Mouse (Mus musculus) ovary, postnatal 36 days (tissue): Measurements from ENCODE around the gene Rassf8.
A peak's percentile ranks its signal among the peaks of the same experiment; 100 is the strongest.

ENCODE experiments used
- DNase-seq: peaks from one replicate; pipeline ENCODE4 v3.0.0; 2022; ENCODE audit warnings: low spot score, mixed read lengths

The Rassf8 gene

DNA sequence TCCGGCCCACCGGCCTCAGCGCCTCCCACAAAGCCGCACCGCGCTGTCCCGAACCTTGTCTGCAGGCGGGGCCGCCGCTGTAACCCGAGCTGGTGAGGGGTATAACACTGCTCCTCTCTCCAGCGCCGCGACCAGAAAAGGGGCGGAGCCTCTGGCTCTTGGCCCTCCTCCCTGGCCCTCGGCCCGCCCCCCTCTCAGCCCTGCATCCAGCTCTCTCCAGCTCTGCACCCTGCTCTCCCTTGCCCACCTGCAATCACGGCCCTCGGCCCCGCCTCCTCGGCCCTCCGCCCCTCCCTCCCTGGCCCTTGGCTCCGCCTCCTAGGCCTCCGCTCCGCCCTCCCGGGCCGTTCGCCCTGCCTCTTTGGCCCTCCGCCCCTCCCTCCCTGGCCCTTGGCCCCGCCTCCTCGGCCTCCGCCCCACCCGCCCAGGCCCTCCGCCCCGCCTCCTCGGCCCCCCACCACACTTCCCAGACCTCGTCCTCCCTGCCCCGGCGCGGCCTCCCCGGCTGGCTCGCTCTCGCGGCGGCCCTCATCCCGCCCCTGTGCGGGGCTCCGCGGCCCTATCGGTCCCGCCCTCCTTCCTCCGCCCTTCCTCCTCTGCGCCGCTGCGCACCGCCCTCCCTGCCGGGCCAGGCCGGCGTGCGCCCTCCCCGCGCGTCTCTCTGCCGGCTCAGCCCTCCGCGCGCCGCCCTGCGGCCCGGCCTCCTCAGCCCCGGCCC is at the start of gene Rassf8:
Rassf8 (plus strand) TSS at position 617 of the 718 bp plus-strand sequence.
- DNase-seq: peak; percentile 92

DNA sequence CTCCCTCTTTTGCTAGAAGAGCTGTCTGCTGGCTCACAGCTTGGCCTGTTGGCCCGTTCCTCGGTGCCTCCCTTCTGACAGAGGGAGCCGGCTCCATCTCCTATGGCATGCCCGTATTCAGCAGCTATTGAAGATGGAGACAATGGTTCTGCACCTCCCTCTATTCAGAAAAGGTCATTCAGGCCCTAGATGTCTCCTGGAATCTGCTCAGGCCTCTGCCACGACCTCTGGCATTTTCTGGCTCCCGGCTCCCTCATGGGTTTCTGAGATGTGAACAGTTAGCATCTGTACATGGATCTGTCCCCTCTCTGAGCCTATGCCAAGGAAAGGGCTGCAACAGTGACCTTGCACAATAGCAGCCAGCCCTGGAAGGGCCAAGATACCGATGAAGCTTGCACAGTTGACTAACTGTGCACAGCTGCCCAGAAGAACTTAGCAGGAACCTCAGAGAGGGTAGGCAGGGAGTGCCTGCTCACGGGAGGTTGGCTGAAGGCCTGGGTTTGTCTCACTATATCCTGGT is 45.5 kb upstream of the Rassf8 start:
- DNase-seq: peak; percentile 38

DNA sequence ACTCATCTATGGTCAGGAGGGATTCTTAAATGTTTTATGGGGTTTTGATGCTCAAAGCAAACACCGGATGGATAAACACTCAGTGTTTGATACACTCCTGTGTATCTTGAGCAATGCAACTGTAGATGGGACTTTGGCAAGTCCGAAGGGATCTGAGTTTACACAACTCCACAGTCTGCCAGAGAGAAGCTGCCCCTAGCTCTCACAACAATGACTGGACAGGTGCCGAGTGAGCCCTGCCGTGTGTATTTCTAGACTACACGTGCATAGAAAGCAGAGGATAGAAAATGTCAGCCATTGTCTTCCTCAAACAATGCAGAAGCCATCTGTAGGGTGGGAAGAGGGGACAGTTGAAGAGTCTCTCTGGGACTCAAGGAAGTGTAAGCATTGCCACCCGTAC is 42.9 kb upstream of the Rassf8 start:
- DNase-seq: no peak

DNA sequence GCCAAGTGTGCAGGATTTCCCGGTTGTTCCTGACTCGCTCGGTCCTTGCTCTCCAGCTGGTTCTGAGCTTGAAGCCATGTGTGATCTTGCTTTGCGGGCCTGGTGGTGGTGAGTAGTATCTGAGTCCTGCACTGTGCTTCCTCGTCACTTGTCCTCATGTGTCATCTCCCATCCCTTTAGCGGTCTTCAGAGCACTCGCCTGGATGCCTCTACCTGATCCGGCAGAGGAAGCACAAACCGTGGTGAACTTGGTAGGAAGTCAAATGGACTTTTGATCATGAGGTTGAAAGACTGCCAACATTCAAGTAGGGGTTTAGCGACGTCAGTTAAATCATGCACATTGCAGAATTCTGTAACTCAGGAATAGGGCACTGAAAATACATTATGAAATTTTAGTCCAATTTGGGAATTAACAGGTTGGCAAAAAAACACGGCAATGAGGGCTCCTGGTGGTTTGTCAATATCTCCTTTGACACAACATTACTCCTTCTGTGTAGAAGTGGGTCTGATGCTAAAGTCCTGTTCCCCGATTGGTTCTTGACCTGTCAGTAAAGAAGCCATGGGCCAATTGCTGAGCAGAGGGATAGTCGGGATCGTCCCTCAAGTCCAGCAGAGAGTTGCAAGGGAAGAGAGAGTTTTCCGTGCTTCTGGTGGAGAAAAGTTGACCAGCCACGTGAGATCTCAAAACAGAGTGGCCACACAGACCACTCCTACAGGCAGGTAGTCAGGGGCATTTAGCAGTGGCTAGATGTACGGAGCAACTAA is 36.4 kb upstream of the Rassf8 start:
- DNase-seq: no peak

DNA sequence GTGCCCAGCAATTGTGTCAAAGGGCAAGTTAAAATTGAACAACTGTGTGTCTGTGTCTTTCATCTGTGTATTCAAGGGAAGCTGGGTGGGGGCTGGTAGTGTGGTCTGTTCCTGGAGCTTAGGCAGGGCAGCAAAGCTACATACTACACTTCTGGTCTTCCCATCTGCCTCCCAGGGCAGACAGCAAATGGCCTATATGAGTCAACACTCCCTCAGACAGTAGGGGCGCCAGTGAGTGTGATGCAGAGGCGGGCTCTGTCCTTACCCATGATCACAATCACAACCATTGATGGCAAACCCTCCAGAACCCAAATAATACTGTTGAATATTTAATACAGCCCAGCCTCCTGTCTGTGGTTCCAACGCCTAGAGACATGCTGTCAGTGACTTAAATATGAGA is 35.8 kb upstream of the Rassf8 start:
- no peak for DNase-seq

DNA sequence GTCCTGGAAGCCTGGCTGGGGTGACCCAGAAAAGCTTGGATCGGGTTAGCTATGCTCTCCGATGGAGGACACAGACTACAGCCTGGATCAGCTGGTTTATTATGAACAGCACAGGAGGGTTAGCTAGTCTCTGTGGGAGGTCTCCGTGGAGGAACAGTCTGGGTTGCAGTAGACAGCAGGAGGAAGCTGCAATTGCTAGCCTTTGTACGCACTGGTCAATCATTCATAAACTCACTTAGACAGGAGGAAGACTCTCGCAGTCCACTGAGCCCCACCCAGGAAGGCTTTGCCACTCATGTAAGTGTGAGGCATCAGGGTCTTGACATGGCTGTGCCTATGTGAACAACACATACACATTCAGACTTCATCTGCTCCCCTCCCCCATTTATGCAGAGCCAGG is 35.2 kb upstream of the Rassf8 start:
- DNase-seq: no peak

DNA sequence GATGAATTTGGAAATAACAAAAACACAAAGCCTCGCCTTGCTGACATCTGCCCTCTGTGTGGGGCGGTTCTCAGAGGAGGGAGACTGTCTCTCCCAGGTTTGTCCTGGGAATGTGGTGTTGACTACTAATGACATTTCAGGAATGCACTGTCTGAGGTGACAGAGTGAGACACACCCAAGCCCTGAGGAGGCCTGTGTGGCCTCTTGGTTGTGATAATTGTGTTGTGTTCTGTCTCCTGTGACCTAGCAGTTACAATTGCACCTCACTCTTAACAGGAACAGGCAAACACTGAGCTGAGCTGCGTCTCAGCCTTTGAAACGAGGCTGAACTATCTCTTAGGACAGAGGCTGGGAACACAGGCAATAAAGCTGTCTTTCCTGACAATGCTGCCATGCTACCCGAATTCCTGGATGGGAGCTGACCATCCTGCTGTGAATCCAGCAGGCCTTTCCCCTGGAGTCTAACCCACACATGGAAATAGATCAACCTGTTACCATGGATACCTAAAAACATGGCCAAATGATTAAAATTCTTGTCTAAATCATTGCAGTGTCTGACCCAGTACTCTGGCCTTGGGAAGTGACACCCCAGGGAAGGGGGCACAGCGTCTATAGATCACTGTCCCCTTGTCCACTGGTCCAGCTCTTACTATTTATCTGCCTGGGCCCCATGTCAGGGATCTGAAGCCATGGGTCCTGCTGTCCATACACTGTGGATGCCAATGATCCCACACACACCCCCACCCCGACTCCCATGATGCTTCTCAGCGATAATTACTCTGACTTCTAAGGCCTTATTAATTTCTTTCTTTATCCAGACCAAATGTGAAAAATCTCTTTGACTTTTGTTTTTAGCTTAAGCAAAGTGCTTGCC is 33.1 kb upstream of the Rassf8 start:
- no peak for DNase-seq

DNA sequence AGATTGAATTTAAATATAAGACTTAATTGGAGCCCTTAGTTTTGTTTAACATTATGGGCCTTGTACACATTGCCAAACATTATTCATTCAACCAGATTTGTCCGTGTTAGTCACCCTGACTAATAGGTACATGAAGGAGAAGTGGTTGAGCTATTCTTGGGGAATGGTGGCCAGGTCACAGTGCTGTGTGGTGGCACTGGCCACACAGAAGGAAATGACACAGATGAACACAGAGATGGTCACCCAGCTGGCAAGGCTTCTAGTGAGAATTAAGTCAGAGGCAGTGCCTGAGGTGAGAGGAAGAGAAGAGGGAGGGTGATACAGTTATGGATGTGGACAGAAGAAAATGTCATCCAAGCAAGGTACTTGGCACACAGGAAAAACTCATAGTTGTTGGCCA is 32.4 kb upstream of the Rassf8 start:
- DNase-seq: no peak

DNA sequence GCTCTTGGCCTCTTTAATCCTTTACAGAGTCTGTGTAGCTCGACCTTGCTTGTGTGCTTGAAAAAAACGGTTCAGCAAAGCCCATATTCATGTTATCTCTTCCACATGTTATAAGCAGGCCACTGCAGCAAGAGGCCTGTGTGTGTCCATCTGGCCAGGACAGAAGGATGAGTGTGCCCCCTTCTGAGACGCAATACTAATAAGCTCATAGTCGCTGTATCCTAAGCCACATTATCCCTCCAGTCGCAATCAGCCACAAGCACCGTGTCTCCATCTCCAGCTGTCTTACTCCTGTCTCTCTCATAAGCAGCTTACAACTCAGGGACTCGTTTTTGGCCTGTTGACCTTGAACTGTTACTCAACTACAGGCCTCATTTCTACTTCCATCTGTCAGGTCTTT is 24.0 kb upstream of the Rassf8 start:
- DNase-seq: no peak

DNA sequence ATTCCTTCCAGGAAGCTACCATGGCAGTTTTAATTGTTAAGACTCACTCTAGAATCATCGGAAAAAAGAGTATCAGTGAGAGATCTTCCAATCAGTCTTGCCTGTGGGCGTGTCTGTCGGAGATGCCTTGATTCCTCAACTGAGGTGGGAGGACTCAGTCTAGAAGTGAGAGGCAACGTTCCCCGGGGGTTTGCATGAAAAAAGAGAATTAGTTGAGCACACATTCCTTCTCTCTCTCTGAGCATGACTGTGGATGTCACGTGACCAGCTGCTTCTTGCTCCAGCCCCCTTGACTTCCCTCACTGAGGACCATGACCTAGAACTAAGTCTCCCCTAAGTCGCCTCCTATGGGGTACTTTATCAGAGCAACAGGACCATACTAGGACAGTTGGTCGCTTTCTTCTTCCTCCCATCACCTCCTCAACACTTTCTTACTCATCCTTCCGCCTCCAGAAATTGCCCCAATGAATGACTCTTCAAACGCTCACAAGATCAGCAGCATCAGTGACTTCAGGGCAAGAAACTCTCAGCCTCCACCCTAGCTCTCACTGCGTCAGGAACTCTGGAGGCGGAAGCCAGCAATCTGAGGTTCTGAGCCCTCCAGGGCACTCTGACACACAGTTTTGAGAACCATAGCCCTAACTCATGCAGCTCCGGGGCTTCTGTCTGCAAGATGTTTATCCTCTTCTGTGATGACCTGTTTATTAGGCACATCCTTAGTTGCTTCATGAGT is 23.3 kb upstream of the Rassf8 start:
- DNase-seq: no peak

DNA sequence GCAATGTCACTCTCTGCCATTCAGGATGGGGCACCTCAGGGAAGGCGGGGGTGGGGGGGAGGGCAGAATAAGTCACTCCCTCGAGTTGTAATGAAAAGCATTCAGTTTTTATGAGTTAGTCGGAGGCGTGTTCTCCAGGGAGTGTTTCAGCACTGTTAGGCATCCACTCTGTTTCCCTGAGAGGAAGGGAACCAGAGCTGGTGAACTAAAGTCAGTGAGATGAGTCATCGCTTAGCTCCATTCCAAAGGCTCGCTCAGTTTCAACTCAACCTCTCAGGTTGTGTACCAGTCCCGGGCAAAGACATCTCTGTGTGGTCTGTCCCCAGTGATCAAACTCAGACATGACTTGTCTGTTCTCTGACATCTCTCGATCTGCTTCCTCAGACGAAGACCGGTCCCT is 20.7 kb upstream of the Rassf8 start:
- no peak for DNase-seq

DNA sequence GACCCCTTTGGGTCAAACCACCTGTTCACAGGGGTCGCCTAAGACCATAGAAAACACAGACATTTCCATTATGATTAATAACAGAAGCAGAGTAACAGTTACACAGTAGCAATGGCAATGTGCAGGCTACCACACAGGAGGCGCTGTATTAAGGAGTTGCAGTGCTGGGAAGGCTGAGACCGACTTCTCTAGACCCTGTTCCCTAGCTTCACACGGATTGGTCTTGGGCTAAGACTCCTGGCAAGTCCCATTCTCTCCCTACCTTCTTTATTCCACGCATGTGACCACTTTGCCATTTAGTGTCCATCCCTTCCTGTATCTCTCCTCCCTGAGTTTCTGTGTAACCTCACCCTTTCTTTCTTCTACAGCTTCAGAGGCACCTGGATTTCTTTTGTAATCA is 19.6 kb upstream of the Rassf8 start:
- DNase-seq: no peak

DNA sequence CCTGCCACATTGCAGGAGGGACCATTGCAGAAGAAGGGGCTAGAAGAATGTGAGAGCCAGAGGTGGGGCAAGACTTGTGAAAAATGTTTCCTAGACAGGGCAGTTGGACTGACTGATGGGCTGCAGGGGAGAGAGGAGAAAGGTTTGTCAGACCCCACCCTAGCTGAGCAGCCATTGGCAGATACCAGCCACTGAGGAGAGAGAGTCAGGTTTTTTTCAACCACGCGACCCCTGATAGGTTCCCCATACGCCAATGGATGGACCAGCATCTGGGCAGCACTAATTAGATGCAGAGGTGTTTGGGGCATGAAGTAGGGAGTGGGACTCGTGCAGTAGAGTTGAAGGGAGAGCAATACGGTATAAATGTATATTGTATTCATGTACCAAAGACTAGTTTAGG is 13.7 kb upstream of the Rassf8 start:
- DNase-seq: no peak

DNA sequence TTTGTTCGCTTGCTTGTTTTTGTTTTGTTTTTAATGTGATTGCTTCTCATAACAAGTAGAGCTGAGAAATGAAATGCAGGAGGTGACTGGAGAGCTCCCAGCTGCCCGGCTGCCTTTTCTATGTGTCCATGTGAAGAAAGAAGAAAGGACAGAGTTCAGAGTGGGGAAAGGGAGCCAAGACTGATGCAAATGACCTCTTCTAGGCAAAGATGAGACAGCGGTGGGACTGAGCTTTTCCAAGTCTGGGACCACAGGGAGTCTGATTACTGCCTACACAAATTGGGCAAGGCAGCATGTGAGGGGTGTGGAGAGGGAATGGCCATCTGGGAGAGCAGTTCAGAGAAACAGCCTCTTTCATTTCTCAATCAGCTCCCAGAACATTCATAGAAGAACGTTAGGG is 13.3 kb upstream of the Rassf8 start:
- no peak for DNase-seq

DNA sequence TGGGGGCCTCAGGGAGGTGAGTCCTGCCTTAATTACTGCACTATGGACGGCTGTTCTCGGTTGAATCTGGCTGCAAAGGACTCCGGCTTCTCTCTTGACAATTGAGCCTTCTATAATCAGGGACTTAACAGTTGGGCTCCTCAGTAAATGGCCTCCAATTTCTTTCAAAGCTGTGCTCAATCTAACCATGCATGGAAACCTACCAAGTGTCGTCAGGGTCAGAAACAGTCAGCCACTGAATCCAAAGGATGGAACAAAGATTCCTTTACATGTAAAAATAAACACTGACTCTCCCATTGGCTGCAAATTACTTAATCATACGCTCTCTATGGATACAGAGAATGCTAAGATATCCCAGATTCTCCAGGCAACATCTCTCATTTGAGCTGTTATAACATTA is 12.6 kb upstream of the Rassf8 start:
- DNase-seq: no peak

DNA sequence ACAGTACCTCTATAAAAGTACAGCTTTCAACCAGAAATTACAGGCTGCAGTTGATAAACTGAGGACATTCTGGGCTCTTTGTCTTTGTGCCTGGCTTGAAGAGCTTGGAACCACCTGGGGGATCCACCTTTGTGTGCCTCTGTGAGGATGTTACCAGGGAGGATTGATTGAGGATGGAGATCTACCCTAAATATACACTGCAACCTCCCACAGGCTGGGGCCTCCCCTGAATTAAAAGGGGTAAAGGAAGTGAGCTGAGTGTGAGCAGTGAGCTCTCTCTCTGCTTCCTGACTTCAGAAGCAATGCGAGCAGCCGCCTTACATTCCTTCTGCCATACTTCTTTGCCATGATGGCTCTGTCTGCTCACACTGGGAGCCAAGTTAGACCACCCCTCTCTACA is 10.4 kb upstream of the Rassf8 start:
- no peak for DNase-seq

DNA sequence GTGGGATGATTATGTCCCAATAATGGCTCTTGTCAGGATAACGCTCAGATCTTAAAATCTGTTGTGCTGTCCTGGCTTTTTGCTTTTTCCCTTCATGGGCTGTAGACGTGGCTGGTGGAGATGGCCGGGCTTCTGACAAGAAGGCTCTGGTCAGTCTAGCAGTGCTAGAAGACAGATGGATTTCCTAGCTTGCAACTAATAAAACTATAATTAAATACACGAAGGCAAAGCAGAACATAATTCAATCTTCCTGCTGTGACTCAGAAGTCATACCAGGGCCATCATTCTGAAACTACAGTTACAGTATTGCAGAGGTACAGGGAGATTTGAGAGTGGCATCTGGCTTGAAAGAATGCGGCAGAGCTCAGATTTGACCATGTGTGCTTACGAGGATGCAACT is 7.3 kb upstream of the Rassf8 start:
- no peak for DNase-seq

DNA sequence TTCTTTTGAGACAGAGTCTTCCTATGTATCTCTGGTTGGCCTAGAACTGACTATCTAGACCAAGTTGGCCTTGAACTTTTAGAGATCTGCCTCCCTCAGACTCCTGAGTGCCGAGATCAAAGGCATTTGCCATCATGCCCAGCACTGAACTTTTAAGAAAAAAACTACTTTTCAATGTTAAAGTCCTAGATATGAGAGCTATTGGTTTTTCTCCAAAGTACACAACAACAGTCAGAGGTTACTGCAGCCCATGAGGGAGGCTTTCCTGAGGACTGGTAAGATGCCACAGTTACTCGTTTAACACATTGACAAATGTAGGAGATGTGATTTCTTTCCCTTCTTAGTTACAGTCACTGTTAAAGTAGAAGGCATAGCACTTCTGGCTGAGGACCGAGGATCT is 6.5 kb upstream of the Rassf8 start:
- no peak for DNase-seq

DNA sequence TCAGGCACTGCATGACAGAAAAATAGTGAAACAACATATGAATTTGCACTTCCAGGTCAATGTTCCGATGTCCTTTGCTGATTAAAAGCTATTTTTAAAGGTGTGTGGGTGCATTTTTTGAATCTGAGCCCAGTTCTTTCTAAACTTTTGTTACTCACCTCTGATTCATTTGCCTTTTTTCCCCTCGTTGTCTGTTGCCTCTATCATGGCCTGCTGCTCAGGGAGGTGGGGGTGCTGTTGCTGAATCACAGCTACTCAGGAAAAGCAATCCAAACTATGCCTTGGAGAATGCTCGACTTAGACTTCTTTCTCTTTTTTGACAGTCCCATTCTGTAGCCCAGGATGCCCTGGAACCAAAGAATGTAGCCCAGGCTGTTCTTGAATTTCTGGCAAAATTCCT is 1.3 kb upstream of the Rassf8 start:
- no peak for DNase-seq

DNA sequence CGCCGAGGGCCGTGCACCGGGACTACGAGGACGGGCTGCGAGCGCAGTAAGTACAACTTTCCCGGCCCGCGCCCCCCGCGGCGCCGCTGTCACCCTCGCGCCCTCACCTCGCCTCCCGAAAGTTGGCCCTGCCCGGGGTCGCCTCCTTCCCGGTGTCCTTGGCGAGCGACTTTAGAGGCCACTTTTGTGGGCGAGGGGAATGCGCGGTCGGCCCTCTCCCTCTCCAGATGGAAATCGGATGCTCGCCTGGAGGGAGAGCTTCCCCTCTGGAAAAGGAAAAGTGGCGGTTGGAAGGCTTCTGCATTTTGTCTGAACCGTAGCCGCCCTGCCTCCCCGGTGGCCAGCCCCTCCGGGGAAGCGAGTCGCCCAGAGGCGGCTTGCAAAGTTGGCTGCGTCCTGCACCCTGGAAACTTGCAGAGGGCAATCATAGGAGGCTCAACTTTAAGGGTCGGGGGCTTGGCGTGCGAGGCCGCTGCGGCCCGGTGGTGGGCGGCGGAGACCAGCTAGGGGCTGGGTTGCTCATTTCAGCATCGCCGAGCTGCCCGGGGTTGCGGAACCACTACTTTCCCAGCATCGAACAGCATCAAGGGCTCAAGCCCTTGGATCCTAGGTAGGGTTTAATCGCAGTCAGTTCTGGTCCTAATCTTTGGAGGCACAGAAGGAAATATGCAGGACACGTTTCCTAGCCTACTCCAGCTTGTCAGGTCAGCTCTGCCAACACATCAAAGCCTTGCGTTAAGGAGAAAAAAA is 548 bp downstream of the Rassf8 start:
- DNase-seq: no peak
